Mouse (Mus musculus) stomach, postnatal 0 days (tissue): Measurements from ENCODE around the gene Baiap3.

ENCODE experiments used
- CTCF ChIP-seq: IDR thresholded peaks from 2 replicates; pipeline ENCODE4 v1.5.1; 2016; ENCODE audit warnings: antibody characterized with exemption, low read depth, mild to moderate bottlenecking, moderate library complexity
- EP300 ChIP-seq: optimal IDR thresholded peaks from 2 replicates; pipeline ENCODE3; 2016; ENCODE audit warnings: antibody characterized with exemption

GRCm38 (mm10) chr17:25230700-25231099, 25.5 kb downstream of the Baiap3 start:
- TF ChIP-seq CTCF (no peak), EP300 (no peak)
